Mouse (Mus musculus) liver, adult 2 months (tissue): ENCODE measurements around the gene Miox. TPM values are rescaled to one million over a fixed set of nuclear protein-coding genes. Genes with fewer than 3 reads are reported as not detected.

ENCODE experiments used
- DNase-seq: peaks from one replicate; pipeline ENCODE4 v3.0.0-alpha.2; 2011; ENCODE audit warnings: low read depth, low spot score; ENCODE audit errors: extremely low read depth
- H3K27ac ChIP-seq: fragments of 200-500 bp; replicated peaks from 2 replicates; pipeline ENCODE4 v1.5.1; 2012; ENCODE audit warnings: low read depth, mild to moderate bottlenecking, control low read depth, inconsistent platforms, low read length; ENCODE audit not compliant: insufficient read depth
- H3K27me3 ChIP-seq: fragments of 200-500 bp; 2 replicates; pipeline ENCODE4 v1.6.1; 2012; ENCODE audit warnings: mild to moderate bottlenecking, moderate library complexity, low read length, inconsistent platforms; ENCODE audit not compliant: control insufficient read depth, insufficient read depth
- H3K36me3 ChIP-seq: fragments of 200-500 bp; 2 replicates; pipeline ENCODE4 v1.6.1; 2012; ENCODE audit warnings: low read length, inconsistent platforms; ENCODE audit not compliant: control insufficient read depth, insufficient read depth
- H3K4me1 ChIP-seq: fragments of 200-500 bp; 2 replicates; pipeline ENCODE4 v1.6.1; 2011; ENCODE audit warnings: low read length; ENCODE audit not compliant: control insufficient read depth, insufficient read depth
- H3K4me3 ChIP-seq: fragments of 200-500 bp; 2 replicates; pipeline ENCODE4 v1.5.1; 2011; ENCODE audit warnings: low read depth, mild to moderate bottlenecking, control low read depth, low read length, moderate library complexity; ENCODE audit not compliant: insufficient read depth
- H3K79me2 ChIP-seq: fragments of 200-500 bp; 2 replicates; pipeline ENCODE4 v1.6.1; 2012; ENCODE audit warnings: inconsistent platforms, mild to moderate bottlenecking, low read length, moderate library complexity; ENCODE audit not compliant: control insufficient read depth, insufficient read depth
- H3K9ac ChIP-seq: fragments of 200-500 bp; 2 replicates; pipeline ENCODE4 v1.6.1; 2012; ENCODE audit warnings: low read depth, mild to moderate bottlenecking, control low read depth, inconsistent platforms, low read length
- CTCF ChIP-seq: fragments of 200-500 bp; IDR thresholded peaks from 2 replicates; pipeline ENCODE4 v1.5.1; 2011; ENCODE audit warnings: low read depth, low read length, control low read depth
- POLR2A ChIP-seq: fragments of 200-500 bp; IDR thresholded peaks from 2 replicates; pipeline ENCODE4 v1.6.1; 2011; ENCODE audit warnings: low read length, control low read depth; ENCODE audit not compliant: insufficient read depth; ENCODE audit errors: extremely low read depth
- WGBS: fragments of 180-500 bp; shearing (Covaris S2); methylation state at CpG from one replicate; pipeline ENCODE4 v1.1.7; 2018; 5-methylcytosine and 5-hydroxymethylcytosine counted together
- polyA plus RNA-seq: library from polyadenylated mRNA; depleted of rRNA; stranded (reverse); fragments of >200 nt; gene quantifications from 2 replicates; pipeline ENCODE4 v1.2.3, GENCODE M21; 2012; rRNA removed
- total RNA-seq: library from RNA; depleted of rRNA; stranded (reverse); fragments of >200 nt; gene quantifications from 2 replicates; pipeline ENCODE4 v1.2.3, GENCODE M21; 2014; rRNA removed

Miox gene
- total RNA-seq (0.28 and 0.54 TPM in 2 replicates), polyA plus RNA-seq (0.31 and 0.32 TPM in 2 replicates)

GRCm38 (mm10) chr15:89334271-89334670 is at the start of gene Miox:
Gene Miox (plus strand): TSS chr15:89334398.
- WGBS = 77% methylated on average over 7 of the region's 7 CpGs
- H3K36me3 ChIP-seq = no peaks in the 10 kb centered on the region

GRCm38 (mm10) chr15:89285004-89285403 is 49.2 kb upstream of the Miox start:
- Histone ChIP-seq H3K36me3 (peaks cover 22% of the 10 kb centered on the region), H3K9ac (no peak overlapping the region), H3K27me3 (no peaks in the 10 kb centered on the region), H3K79me2 (no peaks in the 10 kb centered on the region), H3K27ac (no peak overlapping the region), H3K4me3 (no peak overlapping the region), H3K4me1 (no peaks in the 10 kb centered on the region)
- TF ChIP-seq POLR2A (no peak), CTCF (no peak)
- DNase-seq = no peak

More at GRCm38 (mm10) chr15:89334271-89334670, at the start of gene Miox:
- H3K27me3 ChIP-seq = no peaks in the 10 kb centered on the region
- no peak within 1 kb of the TSS for H3K27ac ChIP-seq
- TF ChIP-seq POLR2A (no peak), CTCF (no peak)
- no peak for DNase-seq
- no peak within 1 kb of the TSS for H3K9ac ChIP-seq
- H3K4me3 ChIP-seq = no peak within 1 kb of the TSS
- H3K79me2 ChIP-seq = no peaks in the 10 kb centered on the region
- no peaks in the 10 kb centered on the region for H3K4me1 ChIP-seq

GRCm38 (mm10) chr15:89285478-89285877 is 48.7 kb upstream of the Miox start:
- Histone ChIP-seq H3K27ac (no peak overlapping the region), H3K36me3 (peaks cover 23% of the 10 kb centered on the region), H3K79me2 (no peaks in the 10 kb centered on the region), H3K4me3 (no peak overlapping the region), H3K27me3 (no peaks in the 10 kb centered on the region), H3K9ac (no peak overlapping the region), H3K4me1 (no peaks in the 10 kb centered on the region)
- no peak for DNase-seq
- TF ChIP-seq POLR2A = no peak
- no peak for TF ChIP-seq CTCF
- WGBS = 97% methylated on average over 5 of the region's 5 CpGs

DNA sequence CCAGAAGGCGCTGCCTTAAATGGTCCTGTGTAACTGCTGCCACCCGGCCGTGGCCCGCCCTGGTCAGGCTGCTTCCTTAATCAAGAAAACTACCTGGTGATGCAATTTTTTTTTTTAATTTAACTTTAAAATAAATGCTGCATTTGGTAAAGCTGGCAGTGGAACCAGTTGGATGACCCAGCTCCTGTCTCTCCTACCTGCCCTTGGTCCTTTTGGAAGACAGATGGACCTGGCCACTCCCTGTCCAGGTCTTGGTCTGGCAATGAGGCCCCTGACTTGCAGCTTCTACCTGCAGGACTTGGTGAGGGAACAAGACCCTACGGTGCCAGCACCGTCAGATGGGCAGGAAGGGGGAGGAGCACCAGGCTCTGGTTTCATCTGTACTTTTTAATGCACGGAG is 48.1 kb upstream of the Miox start:
- TF ChIP-seq POLR2A (no peak), CTCF (no peak)
- H3K4me3 ChIP-seq = no peak overlapping the region
- no peak for DNase-seq
- no peaks in the 10 kb centered on the region for H3K4me1 ChIP-seq
- no peaks in the 10 kb centered on the region for H3K79me2 ChIP-seq
- no peak overlapping the region for H3K27ac ChIP-seq
- no peaks in the 10 kb centered on the region for H3K27me3 ChIP-seq
- H3K36me3 ChIP-seq = peaks cover 27% of the 10 kb centered on the region
- H3K9ac ChIP-seq = no peak overlapping the region
- WGBS = 80% methylated on average over 7 of the region's 7 CpGs

DNA sequence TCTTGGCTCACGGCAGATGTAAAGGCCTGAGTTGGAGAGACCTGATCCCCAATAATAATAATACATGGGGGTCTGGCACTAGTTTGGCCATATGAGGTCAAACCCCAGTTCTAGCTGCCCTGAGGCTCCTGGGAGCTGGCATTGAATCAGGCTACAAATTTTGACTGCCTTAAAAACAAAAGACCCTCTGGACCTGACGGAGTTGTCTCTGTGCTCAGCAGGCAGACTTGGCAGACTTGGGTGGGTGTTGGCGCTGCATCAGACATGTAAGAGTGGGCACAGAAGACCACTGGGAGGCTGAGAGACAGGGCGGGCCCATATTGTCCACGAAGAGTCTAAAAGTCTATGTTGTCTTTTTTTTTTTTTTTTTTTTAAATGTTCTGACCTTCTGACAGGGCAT is 47.6 kb upstream of the Miox start:
- WGBS = 88% methylated on average over 5 of the region's 5 CpGs
- Histone ChIP-seq H3K36me3 (peaks cover 27% of the 10 kb centered on the region), H3K79me2 (no peaks in the 10 kb centered on the region), H3K4me1 (no peaks in the 10 kb centered on the region), H3K9ac (no peak overlapping the region), H3K27ac (no peak overlapping the region), H3K27me3 (no peaks in the 10 kb centered on the region), H3K4me3 (no peak overlapping the region)
- TF ChIP-seq CTCF (no peak), POLR2A (no peak)
- DNase-seq = no peak

GRCm38 (mm10) chr15:89288227-89288767 is 45.9 kb upstream of the Miox start:
- Histone ChIP-seq H3K27ac (no peak overlapping the region), H3K9ac (no peak overlapping the region), H3K36me3 (peaks cover 23% of the 10 kb centered on the region), H3K79me2 (no peaks in the 10 kb centered on the region), H3K4me1 (no peaks in the 10 kb centered on the region), H3K27me3 (no peaks in the 10 kb centered on the region), H3K4me3 (no peak overlapping the region)
- WGBS = 86% methylated on average over 23 of the region's 23 CpGs
- TF ChIP-seq POLR2A (no peak), CTCF (no peak)
- no peak for DNase-seq
